Mouse (Mus musculus) CD4-positive naive resting alpha-beta T cell, adult 76 days (primary cell): Measurements from ENCODE around the gene Gm15085. TPM values are rescaled to one million over a fixed set of nuclear protein-coding genes. Genes with fewer than 3 reads are reported as not detected.

Experiments used
- total RNA-seq: library from RNA; stranded (reverse); gene quantifications from one replicate; pipeline ENCODE4 v1.2.4, GENCODE M21; 2023

The Gm15085 gene
- total RNA-seq = not detected

GRCm38 (mm10) chrX:149447317-149447716 is at the start of gene Gm15085:
Gene Gm15085 (plus strand): TSS chrX:149447617.

Other genes with a start within 250 kb of the Gm15085 start
- not detected for gene Gm15093, start 175.2 kb upstream of the Gm15085 start, total RNA-seq
- not detected for gene Gm10439, start 147.0 kb downstream of the Gm15085 start, total RNA-seq